Mouse (Mus musculus): ENCODE measurements around the gene Pgam2. TPM values are rescaled to one million over a fixed set of nuclear protein-coding genes. Genes with fewer than 3 reads are reported as not detected.
A peak's percentile ranks its signal among the peaks of the same experiment; 100 is the strongest.

The Pgam2 gene
- total and polyA plus RNA-seq, 2 experiments from 2014 or later = 3.8 TPM; not detected in 1

GRCm38 (mm10) chr11:5789754-5790333, 13.7 kb downstream of the Pgam2 start:
- no peak overlapping the region for H3K4me3 ChIP-seq (ENCODE audit: low read depth, low read length)
- no peak for DNase-seq (ENCODE audit: low spot score)

GRCm38 (mm10) chr11:5789071-5789753, 14.3 kb downstream of the Pgam2 start:
- DNase-seq (ENCODE audit: low spot score) = no peak
- TF ChIP-seq CTCF (IDR thresholded peaks at IDR 0.05) = peak; percentile 44
- Histone ChIP-seq H3K27ac (ENCODE audit: low read depth, low read length) (peak overlapping the region; percentile 88), H3K27me3 (ENCODE audit: insufficient read depth, low read length) (no peaks in the 10 kb centered on the region), H3K4me3 (ENCODE audit: low read depth, low read length) (peak overlapping the region; percentile 61), H3K9ac (replicated peaks; ENCODE audit: low read length, poor library complexity, severe bottlenecking) (peak overlapping the region; percentile 78), H3K36me3 (ENCODE audit: insufficient read depth, low read length) (peaks cover 22% of the 10 kb centered on the region), H3K9me3 (ENCODE audit: low read length) (no peaks in the 10 kb centered on the region), H3K4me1 (ENCODE audit: insufficient read depth, low read length) (peaks cover 14% of the 10 kb centered on the region; the same call in 1 of the 2 replicates), H3K4me2 (ENCODE audit: low read depth, low read length, poor library complexity, severe bottlenecking) (peak overlapping the region; percentile 55)
- WGBS = 78% methylated on average over 6 of the region's 6 CpGs
- no peak for ATAC-seq (ENCODE audit: low FRiP score)

More at GRCm38 (mm10) chr11:5789754-5790333, 13.7 kb downstream of the Pgam2 start:
- H3K27me3 ChIP-seq (ENCODE audit: insufficient read depth, low read length) = no peaks in the 10 kb centered on the region
- H3K36me3 ChIP-seq (ENCODE audit: insufficient read depth, low read length) = peaks cover 29% of the 10 kb centered on the region
- WGBS = 93% methylated on average over 3 of the region's 3 CpGs
- H3K9me3 ChIP-seq (ENCODE audit: low read length) = no peaks in the 10 kb centered on the region
- no peak for ATAC-seq (ENCODE audit: low FRiP score)
- H3K9ac ChIP-seq (replicated peaks; ENCODE audit: low read length, poor library complexity, severe bottlenecking) = no peak overlapping the region
- H3K4me2 ChIP-seq (ENCODE audit: low read depth, low read length, poor library complexity, severe bottlenecking) = 0 out of 2 replicates have a peak overlapping the region, but pooled peaks have one; percentile 55
- TF ChIP-seq CTCF (IDR thresholded peaks at IDR 0.05) = no peak
- peaks cover 14% of the 10 kb centered on the region; the same call in 1 of the 2 replicates for H3K4me1 ChIP-seq (ENCODE audit: insufficient read depth, low read length)
- H3K27ac ChIP-seq (ENCODE audit: low read depth, low read length) = no peak overlapping the region; the same call in 1 of the 2 replicates

- Histone ChIP-seq H3K4me1 (ENCODE audit: insufficient read depth, low read length) (peaks cover 14% of the 10 kb centered on the region; the same call in 1 of the 2 replicates), H3K27ac (ENCODE audit: low read depth, low read length) (peak within 1 kb of the TSS; percentile 88), H3K4me2 (ENCODE audit: low read depth, low read length, poor library complexity, severe bottlenecking) (peak within 1 kb of the TSS; percentile 55), H3K9ac (replicated peaks; ENCODE audit: low read length, poor library complexity, severe bottlenecking) (peak within 1 kb of the TSS; percentile 78), H3K27me3 (ENCODE audit: insufficient read depth, low read length) (no peaks in the 10 kb centered on the region), H3K36me3 (ENCODE audit: insufficient read depth, low read length) (peaks cover 15% of the 10 kb centered on the region), H3K9me3 (ENCODE audit: low read length) (no peaks in the 10 kb centered on the region), H3K4me3 (ENCODE audit: low read depth, low read length) (peak within 1 kb of the TSS; percentile 61)
- ATAC-seq (ENCODE audit: low FRiP score) (peak; percentile 94), DNase-seq (ENCODE audit: low spot score) (peak; percentile 95)
- under 1% methylated on average over 74 of the region's 74 CpGs for WGBS
- peak; percentile 77 for TF ChIP-seq CTCF (IDR thresholded peaks at IDR 0.05)
Observed at GRCm38 (mm10) chr11:5788056-5789014, 15.2 kb downstream of the Pgam2 start, which contains the start of gene Dbnl. Gene Dbnl (plus strand): TSS chr11:5788488.

- TF ChIP-seq CTCF (IDR thresholded peaks at IDR 0.05) = no peak
- Histone ChIP-seq H3K9ac (replicated peaks; ENCODE audit: low read length, poor library complexity, severe bottlenecking) (peak overlapping the region; percentile 78), H3K4me2 (ENCODE audit: low read depth, low read length, poor library complexity, severe bottlenecking) (peak overlapping the region; percentile 55), H3K27me3 (ENCODE audit: insufficient read depth, low read length) (no peaks in the 10 kb centered on the region), H3K36me3 (ENCODE audit: insufficient read depth, low read length) (peaks cover 11% of the 10 kb centered on the region; the same call in 1 of the 2 replicates), H3K4me1 (ENCODE audit: insufficient read depth, low read length) (peaks cover 14% of the 10 kb centered on the region; the same call in 1 of the 2 replicates), H3K27ac (ENCODE audit: low read depth, low read length) (peak overlapping the region; percentile 88), H3K4me3 (ENCODE audit: low read depth, low read length) (peak overlapping the region; percentile 61), H3K9me3 (ENCODE audit: low read length) (no peaks in the 10 kb centered on the region)
- 38% methylated on average over 8 of the region's 8 CpGs for whole genome bisulfite sequencing
- DNase-seq (ENCODE audit: low spot score) (no peak), ATAC-seq (ENCODE audit: low FRiP score) (no peak)
Observed at GRCm38 (mm10) chr11:5787671-5788055, 15.9 kb downstream of the Pgam2 start.

- peaks cover 9% of the 10 kb centered on the region for H3K36me3 ChIP-seq (ENCODE audit: insufficient read depth, low read length)
- H3K4me3 ChIP-seq (ENCODE audit: low read depth, low read length) = no peak overlapping the region
- H3K9ac ChIP-seq (replicated peaks; ENCODE audit: low read length, poor library complexity, severe bottlenecking) = no peak overlapping the region
- H3K27ac ChIP-seq (ENCODE audit: low read depth, low read length) = no peak overlapping the region
- H3K4me2 ChIP-seq (ENCODE audit: low read depth, low read length, poor library complexity, severe bottlenecking) = no peak overlapping the region
- no peak for ATAC-seq (ENCODE audit: low FRiP score)
- DNase-seq (ENCODE audit: low spot score) = no peak
- H3K9me3 ChIP-seq (ENCODE audit: low read length) = no peaks in the 10 kb centered on the region
- H3K27me3 ChIP-seq (ENCODE audit: insufficient read depth, low read length) = no peaks in the 10 kb centered on the region
- H3K4me1 ChIP-seq (ENCODE audit: insufficient read depth, low read length) = peaks cover 14% of the 10 kb centered on the region; the same call in 1 of the 2 replicates
- TF ChIP-seq CTCF (IDR thresholded peaks at IDR 0.05) = no peak
Observed at GRCm38 (mm10) chr11:5785732-5786131, 17.8 kb downstream of the Pgam2 start.
